Mouse (Mus musculus) liver, postnatal 0 days (tissue): ENCODE results near the gene Foxred1. TPM values are rescaled to one million over a fixed set of nuclear protein-coding genes. Genes with fewer than 3 reads are reported as not detected.
A peak's percentile ranks its signal among the peaks of the same experiment; 100 is the strongest.

ENCODE experiments used
- ATAC-seq: fragments of 200-750 bp; cut with Nextera tagmentation; 2 replicates; pipeline ENCODE4 v1.8.0; 2017; ENCODE audit warnings: mild to moderate bottlenecking, moderate library complexity
- DNase-seq: peaks from one replicate; pipeline ENCODE4 v3.0.0-alpha.2; 2016
- H3K27ac ChIP-seq: fragments of 300-500 bp; sonication (generic); 2 replicates; pipeline ENCODE4 v1.5.1; 2014; ENCODE audit warnings: antibody characterized with exemption, moderate library complexity, mild to moderate bottlenecking, low read depth
- H3K27me3 ChIP-seq: fragments of 300-500 bp; sonication (generic); 2 replicates; pipeline ENCODE4 v1.6.1; 2014; ENCODE audit warnings: low read length, control low read depth, mixed read lengths; ENCODE audit not compliant: insufficient read depth
- H3K36me3 ChIP-seq: fragments of 300-500 bp; sonication (generic); replicated peaks from 2 replicates; pipeline ENCODE4 v1.6.1; 2014; ENCODE audit warnings: mild to moderate bottlenecking, control low read depth, low read length, moderate library complexity, mixed read lengths; ENCODE audit not compliant: insufficient read depth
- H3K4me1 ChIP-seq: fragments of 300-500 bp; sonication (generic); 2 replicates; pipeline ENCODE4 v1.6.1; 2014; ENCODE audit warnings: antibody characterized with exemption, mild to moderate bottlenecking, control low read depth; ENCODE audit not compliant: insufficient read depth
- H3K4me2 ChIP-seq: fragments of 300-500 bp; sonication (generic); 2 replicates; pipeline ENCODE4 v1.6.1; 2014; ENCODE audit warnings: low read depth, mild to moderate bottlenecking, low read length, moderate library complexity, mixed read lengths
- H3K4me3 ChIP-seq: fragments of 300-500 bp; sonication (generic); 2 replicates; pipeline ENCODE4 v1.5.1; 2014; ENCODE audit warnings: low read depth, low read length
- H3K9ac ChIP-seq: fragments of 300-500 bp; sonication (generic); replicated peaks from 2 replicates; pipeline ENCODE4 v1.6.1; 2014; ENCODE audit warnings: mild to moderate bottlenecking, moderate library complexity
- H3K9me3 ChIP-seq: fragments of 300-500 bp; sonication (generic); 2 replicates; pipeline ENCODE4 v1.6.1; 2016; ENCODE audit warnings: mild to moderate bottlenecking, control low read depth, low read length, mixed read lengths
- CTCF ChIP-seq: sonication (generic); IDR thresholded peaks from 2 replicates; pipeline ENCODE4 v1.5.1; 2016; ENCODE audit warnings: antibody characterized with exemption, low read depth
- EP300 ChIP-seq: IDR thresholded peaks from 2 replicates; pipeline ENCODE4 v1.6.1; 2016; ENCODE audit warnings: antibody characterized with exemption, low read depth, mild to moderate bottlenecking
- WGBS: fragments of 180-500 bp; shearing (Covaris S2); extraction: QIAGEN DNeasy Blood & Tissue Kit; methylation state at CpG from one replicate; pipeline ENCODE4 v1.1.7; 2014; ENCODE audit not compliant: insufficient replicate concordance; 5-methylcytosine and 5-hydroxymethylcytosine counted together
- polyA plus RNA-seq: library from polyadenylated mRNA; unstranded; fragments of >200 nt; fragmentation: Nextera tagmentation; extraction: Ambion mirVana; gene quantifications from 2 replicates; pipeline ENCODE4 v1.2.1, GENCODE M21; 2015

The Foxred1 gene
- polyA plus RNA-seq, 1 experiment from 2014 or later = 29.2 TPM

DNA sequence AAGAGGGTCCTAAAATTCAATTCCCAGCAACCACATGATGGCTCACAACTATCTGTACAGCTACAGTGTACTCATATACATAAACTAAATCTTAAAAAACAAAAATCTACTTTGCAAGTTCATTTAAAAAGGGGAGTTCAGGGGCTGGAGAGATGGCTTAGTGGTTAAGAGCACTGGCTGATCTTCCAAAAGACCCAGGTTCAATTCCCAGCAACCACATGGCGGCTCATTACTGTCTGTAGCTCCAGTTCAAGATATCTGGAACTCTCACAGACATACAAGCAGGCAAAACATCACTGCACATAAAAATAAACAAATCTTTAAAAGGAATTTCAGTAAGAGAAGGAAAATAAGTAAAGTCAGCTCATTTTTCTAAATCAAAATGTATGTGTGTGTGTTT lies 27.5 kb upstream of the Foxred1 start:
- Histone ChIP-seq H3K36me3 (peaks cover 5% of the 10 kb centered on the region; the same call in 1 of the 2 replicates), H3K9me3 (no peaks in the 10 kb centered on the region), H3K4me2 (no peak overlapping the region), H3K9ac (no peak overlapping the region), H3K27me3 (no peaks in the 10 kb centered on the region), H3K4me1 (no peaks in the 10 kb centered on the region), H3K4me3 (no peak overlapping the region), H3K27ac (no peak overlapping the region)
- no peak for DNase-seq
- ATAC-seq = no peak
- no peak for TF ChIP-seq EP300
- TF ChIP-seq CTCF = no peak
- 86% methylated on average over 1 of the region's 1 CpGs for WGBS

DNA sequence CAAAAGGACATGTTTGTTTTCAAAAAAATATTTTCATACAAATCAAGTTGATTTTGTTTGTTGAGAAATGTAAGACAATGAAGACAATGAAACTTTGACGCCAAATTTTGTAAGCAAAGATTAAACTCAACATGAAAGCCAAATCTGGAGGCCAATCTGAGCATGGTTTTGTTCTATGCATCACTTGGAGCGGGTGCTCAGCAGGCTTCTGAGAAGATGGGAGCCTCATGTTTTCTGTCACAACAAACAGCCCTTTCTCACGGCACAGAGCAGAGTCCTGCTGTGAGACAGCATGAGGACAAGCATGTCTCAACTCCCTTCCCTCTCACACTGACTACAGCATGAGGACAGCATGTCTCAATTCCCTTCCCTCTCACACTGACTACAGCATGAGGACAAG lies 25.1 kb upstream of the Foxred1 start:
- no peak for ATAC-seq
- no peaks in the 10 kb centered on the region for H3K4me1 ChIP-seq
- DNase-seq = no peak
- H3K9ac ChIP-seq = no peak overlapping the region
- no peaks in the 10 kb centered on the region for H3K27me3 ChIP-seq
- no peak overlapping the region for H3K27ac ChIP-seq
- no peak for TF ChIP-seq EP300
- TF ChIP-seq CTCF = no peak
- no peak overlapping the region for H3K4me2 ChIP-seq
- H3K9me3 ChIP-seq = no peaks in the 10 kb centered on the region
- H3K36me3 ChIP-seq = peaks cover 11% of the 10 kb centered on the region; the same call in 1 of the 2 replicates
- WGBS = 75% methylated on average over 3 of the region's 3 CpGs
- H3K4me3 ChIP-seq = no peak overlapping the region

DNA sequence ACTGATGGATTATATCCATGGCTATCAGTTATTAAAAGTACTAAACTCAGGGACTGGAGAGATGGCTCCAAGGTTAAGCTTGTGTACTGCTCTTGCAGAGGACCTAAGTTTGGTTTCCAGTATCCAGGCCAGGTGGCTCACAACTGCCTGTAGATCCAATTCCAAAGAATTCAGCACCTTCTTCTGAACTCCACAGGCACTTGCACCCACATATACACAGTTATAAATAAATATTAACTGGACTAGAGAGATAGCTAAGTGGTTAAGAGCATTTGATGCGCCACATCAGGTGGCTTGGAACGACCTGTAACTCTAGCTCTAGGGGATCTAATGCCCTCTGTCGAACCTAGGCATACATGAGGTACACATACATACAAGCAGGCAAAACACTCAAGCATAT lies 17.8 kb upstream of the Foxred1 start:
- H3K4me2 ChIP-seq = no peak overlapping the region
- no peak overlapping the region for H3K4me3 ChIP-seq
- H3K9ac ChIP-seq = no peak overlapping the region
- TF ChIP-seq CTCF (no peak), EP300 (no peak)
- no peaks in the 10 kb centered on the region for H3K27me3 ChIP-seq
- DNase-seq (no peak), ATAC-seq (no peak)
- H3K9me3 ChIP-seq = no peaks in the 10 kb centered on the region
- H3K27ac ChIP-seq = no peak overlapping the region
- no peaks in the 10 kb centered on the region for H3K4me1 ChIP-seq
- 83% methylated on average over 3 of the region's 3 CpGs for WGBS
- H3K36me3 ChIP-seq = peaks cover 6% of the 10 kb centered on the region

DNA sequence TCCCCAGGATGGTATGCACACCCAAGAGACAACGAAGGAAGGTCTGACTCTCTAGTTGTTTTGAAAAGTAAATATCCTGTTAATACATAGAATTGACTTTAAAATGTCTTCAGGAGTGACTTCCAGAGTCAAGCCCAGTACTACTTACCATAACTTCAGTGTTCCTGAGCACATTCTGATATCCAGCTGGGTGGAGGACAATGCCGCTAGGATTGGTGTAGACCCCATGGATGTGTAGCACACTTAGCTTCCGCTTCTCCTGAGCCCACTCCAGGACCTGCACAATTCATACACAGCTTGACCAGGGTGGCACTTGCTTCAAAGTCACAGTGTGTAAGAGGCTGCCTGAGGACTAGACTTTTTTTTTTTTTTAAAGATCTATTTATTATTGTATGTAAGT lies 12.6 kb upstream of the Foxred1 start:
- H3K4me2 ChIP-seq = no peak overlapping the region
- 93% methylated on average over 3 of the region's 3 CpGs for WGBS
- H3K9me3 ChIP-seq = no peaks in the 10 kb centered on the region
- DNase-seq (no peak), ATAC-seq (no peak)
- H3K27me3 ChIP-seq = no peaks in the 10 kb centered on the region
- no peak overlapping the region for H3K4me3 ChIP-seq
- TF ChIP-seq CTCF = no peak
- no peak for TF ChIP-seq EP300
- no peaks in the 10 kb centered on the region for H3K4me1 ChIP-seq
- H3K36me3 ChIP-seq = peaks cover 28% of the 10 kb centered on the region
- no peak overlapping the region for H3K9ac ChIP-seq
- H3K27ac ChIP-seq = no peak overlapping the region

DNA sequence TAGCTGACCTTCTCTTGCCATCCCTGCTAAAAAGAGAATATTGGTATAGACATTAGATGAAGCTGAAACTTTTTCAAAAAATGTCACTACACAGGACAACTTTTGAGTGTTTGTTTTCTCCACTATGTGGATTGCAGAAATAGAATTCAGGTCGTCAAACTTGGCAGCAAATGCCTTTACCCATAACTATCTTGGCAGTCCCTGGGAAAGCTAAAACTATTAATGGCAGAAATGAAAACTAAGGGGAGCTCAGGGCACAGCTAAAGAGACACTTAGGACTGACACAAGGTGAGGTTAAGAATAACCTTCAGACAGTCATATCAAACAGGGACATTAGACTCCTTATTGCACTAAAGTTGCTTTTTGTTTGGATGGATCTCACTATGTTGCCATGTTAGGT lies 7.1 kb upstream of the Foxred1 start:
- H3K4me1 ChIP-seq = no peaks in the 10 kb centered on the region
- no peaks in the 10 kb centered on the region for H3K27me3 ChIP-seq
- ATAC-seq = no peak
- 57% methylated on average over 1 of the region's 1 CpGs for WGBS
- no peak overlapping the region for H3K4me2 ChIP-seq
- H3K9ac ChIP-seq = no peak overlapping the region
- peaks cover 62% of the 10 kb centered on the region for H3K36me3 ChIP-seq
- DNase-seq = no peak
- H3K27ac ChIP-seq = no peak overlapping the region
- no peak for TF ChIP-seq EP300
- TF ChIP-seq CTCF = no peak
- H3K4me3 ChIP-seq = no peak overlapping the region
- H3K9me3 ChIP-seq = no peaks in the 10 kb centered on the region

DNA sequence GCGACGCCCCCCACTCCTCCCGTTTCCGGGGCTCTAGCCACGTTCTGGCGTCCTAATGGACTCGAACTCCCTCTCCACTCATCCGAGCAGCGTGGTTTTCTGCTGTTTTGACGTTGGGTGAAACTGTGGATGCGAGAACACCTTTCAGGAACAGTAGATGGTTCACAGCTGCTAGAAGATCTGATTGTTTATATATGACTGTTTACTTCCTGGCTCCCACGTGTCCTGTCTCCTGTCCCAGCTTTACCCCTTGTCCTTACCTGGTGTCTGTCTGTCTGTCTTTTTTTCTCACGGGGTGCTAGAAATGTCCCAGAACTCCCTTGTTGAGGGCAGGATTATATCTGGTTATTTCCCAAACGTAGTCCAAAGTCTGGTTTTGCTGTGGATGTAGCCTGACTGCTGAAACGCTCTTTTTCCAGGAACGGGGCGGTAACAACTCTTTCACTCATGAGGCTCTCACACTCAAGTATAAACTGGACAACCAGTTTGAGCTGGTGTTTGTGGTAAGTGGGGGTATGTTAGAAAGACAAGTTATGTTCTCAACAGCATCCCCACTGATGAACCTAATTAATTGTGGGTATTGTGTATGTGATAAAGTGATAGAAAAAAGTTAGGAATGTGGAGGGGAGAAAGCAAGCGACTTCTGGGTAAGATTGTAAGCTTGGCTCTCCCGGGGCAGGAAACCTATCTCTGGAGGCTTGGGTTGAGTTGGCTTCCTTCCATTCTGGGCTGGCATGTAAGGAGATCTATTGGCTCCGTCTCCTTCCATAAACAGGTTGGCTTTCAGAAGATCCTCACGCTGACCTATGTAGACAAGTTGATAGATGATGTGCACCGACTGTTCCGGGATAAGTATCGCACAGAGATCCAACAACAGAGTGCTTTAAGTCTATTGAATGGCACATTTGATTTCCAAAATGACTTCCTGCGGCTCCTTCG lies 987 bp upstream of the Foxred1 start:
- H3K4me3 ChIP-seq = peak overlapping the region; percentile 95
- H3K9ac ChIP-seq = peak overlapping the region; percentile 90
- H3K27me3 ChIP-seq = no peaks in the 10 kb centered on the region
- WGBS = 29% methylated on average over 26 of the region's 26 CpGs
- peaks cover 20% of the 10 kb centered on the region for H3K4me1 ChIP-seq
- ATAC-seq = peak; percentile 20
- peaks cover 53% of the 10 kb centered on the region for H3K36me3 ChIP-seq
- H3K9me3 ChIP-seq = no peaks in the 10 kb centered on the region
- peak overlapping the region; percentile 90 for H3K27ac ChIP-seq
- H3K4me2 ChIP-seq = peak overlapping the region; percentile 97
- no peak for TF ChIP-seq CTCF
- no peak for TF ChIP-seq EP300
- DNase-seq = no peak
